Mouse (Mus musculus) embryonic facial prominence, embryonic 10.5 days (tissue): ENCODE measurements around the gene Pepd. TPM values are rescaled to one million over a fixed set of nuclear protein-coding genes. Genes with fewer than 3 reads are reported as not detected.
A peak's percentile ranks its signal among the peaks of the same experiment; 100 is the strongest.

Source experiments
- DNase-seq: peaks from one replicate; pipeline ENCODE4 v3.0.0-alpha.2; 2017; ENCODE audit warnings: low spot score
- H3K27ac ChIP-seq: fragments of 300-500 bp; sonication (generic); replicated peaks from 2 replicates; pipeline ENCODE4 v1.5.1; 2016; ENCODE audit warnings: mild to moderate bottlenecking
- H3K27me3 ChIP-seq: fragments of 300-500 bp; sonication (generic); replicated peaks from 2 replicates; pipeline ENCODE4 v1.6.1; 2016; ENCODE audit warnings: low read depth, mild to moderate bottlenecking; ENCODE audit not compliant: poor library complexity, severe bottlenecking
- H3K36me3 ChIP-seq: fragments of 300-500 bp; sonication (generic); replicated peaks from 2 replicates; pipeline ENCODE4 v1.6.1; 2016; ENCODE audit warnings: mild to moderate bottlenecking, moderate library complexity
- H3K4me1 ChIP-seq: fragments of 300-500 bp; sonication (generic); 2 replicates; pipeline ENCODE4 v1.6.1; 2016
- H3K4me3 ChIP-seq: fragments of 300-500 bp; sonication (generic); 2 replicates; pipeline ENCODE4 v1.5.1; 2016; ENCODE audit warnings: mild to moderate bottlenecking, moderate library complexity
- H3K9me3 ChIP-seq: fragments of 300-500 bp; sonication (generic); 2 replicates; pipeline ENCODE4 v1.6.1; 2016; ENCODE audit warnings: mild to moderate bottlenecking
- WGBS: fragments of 180-500 bp; shearing (Covaris S2); methylation state at CpG from one replicate; pipeline ENCODE4 v1.1.7; 2016; 5-methylcytosine and 5-hydroxymethylcytosine counted together
- polyA plus RNA-seq: library from polyadenylated mRNA; unstranded; fragments of >200 nt; fragmentation: Nextera tagmentation; extraction: Ambion mirVana; gene quantifications from 2 replicates; pipeline ENCODE4 v1.2.1, GENCODE M21; 2016

Gene Pepd
- polyA plus RNA-seq, 1 experiment from 2014 or later: 77.1 TPM

GRCm38 (mm10) chr7:34915555-34915954, 3.4 kb downstream of the Pepd start:
- Histone ChIP-seq H3K4me3 (no peak overlapping the region), H3K36me3 (no peaks in the 10 kb centered on the region), H3K9me3 (no peaks in the 10 kb centered on the region), H3K4me1 (peaks cover 26% of the 10 kb centered on the region), H3K27me3 (peaks cover 10% of the 10 kb centered on the region), H3K27ac (no peak overlapping the region)
- 90% methylated on average over 5 of the region's 5 CpGs for WGBS
- no peak for DNase-seq

DNA sequence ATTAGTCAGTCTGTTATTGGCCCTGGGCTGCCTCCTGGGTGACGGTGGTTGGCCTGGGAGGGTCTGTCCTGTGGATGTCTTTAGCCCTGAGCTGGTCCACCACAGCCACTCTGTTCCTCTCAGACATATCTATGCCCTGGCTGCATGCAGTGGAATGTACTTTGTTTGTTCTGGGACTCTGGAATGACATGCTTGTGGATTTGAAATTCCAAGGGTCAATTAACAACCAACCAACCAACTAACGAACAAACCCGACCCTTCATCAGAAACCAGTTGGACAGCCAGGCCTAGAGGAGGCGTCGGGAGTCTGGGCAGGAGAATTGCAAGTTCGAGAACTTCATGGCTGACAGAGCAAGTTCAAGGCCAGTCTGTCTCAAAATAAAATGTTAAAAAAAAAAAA, 5.4 kb downstream of the Pepd start:
- Histone ChIP-seq H3K27ac (no peak overlapping the region), H3K27me3 (no peaks in the 10 kb centered on the region), H3K36me3 (peaks cover 10% of the 10 kb centered on the region), H3K4me3 (no peak overlapping the region), H3K4me1 (peaks cover 9% of the 10 kb centered on the region), H3K9me3 (no peaks in the 10 kb centered on the region)
- no peak for DNase-seq
- 80% methylated on average over 6 of the region's 6 CpGs for WGBS

DNA sequence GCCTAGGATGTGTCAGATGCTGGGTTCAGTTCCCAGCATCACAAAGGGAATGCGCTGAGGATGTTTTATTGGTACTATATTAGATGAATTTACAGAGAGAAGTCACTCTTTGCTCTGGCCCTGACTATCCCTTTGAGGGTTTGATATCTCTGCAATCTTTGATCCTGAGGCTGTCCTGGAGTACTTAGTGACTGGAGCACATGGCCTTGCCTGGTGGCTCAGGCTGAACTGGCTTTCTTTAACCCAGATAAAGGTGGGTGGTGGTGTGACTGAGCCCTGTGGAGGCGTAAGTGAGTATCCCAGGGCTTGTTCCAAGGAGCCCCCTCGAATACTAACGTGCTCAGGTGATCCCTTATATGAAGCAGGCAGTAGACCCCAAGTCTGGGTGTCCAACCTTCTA, 5.8 kb downstream of the Pepd start:
- WGBS: 89% methylated on average over 4 of the region's 4 CpGs
- H3K9me3 ChIP-seq: no peaks in the 10 kb centered on the region
- H3K27me3 ChIP-seq: no peaks in the 10 kb centered on the region
- no peak overlapping the region for H3K27ac ChIP-seq
- H3K4me3 ChIP-seq: no peak overlapping the region
- DNase-seq: no peak
- H3K4me1 ChIP-seq: peaks cover 5% of the 10 kb centered on the region
- H3K36me3 ChIP-seq: peaks cover 11% of the 10 kb centered on the region

DNA sequence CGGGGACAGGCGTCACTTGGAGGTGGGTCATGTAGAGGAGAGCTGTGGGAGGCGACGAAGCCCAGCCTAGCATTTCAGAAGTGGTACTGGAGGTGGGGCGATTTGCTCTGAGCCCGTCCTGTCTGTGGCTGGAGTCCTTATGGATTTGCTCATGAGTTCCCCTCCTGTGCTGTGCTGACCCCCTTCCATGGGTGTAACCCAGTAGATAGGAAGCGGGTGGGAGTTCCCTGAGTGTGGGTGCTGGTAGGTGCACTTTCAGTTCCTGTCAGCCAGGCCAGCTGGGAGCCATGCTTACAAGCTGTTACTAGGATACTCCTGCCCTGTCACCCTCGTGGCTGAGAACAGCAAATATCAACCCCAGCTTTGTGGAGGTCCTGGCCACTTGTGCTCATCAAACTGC, 6.2 kb downstream of the Pepd start:
- H3K4me1 ChIP-seq: 0 out of 2 replicates have a peak, but pooled peaks cover under 1% of the 10 kb centered on the region
- H3K27ac ChIP-seq: no peak overlapping the region
- H3K9me3 ChIP-seq: no peaks in the 10 kb centered on the region
- 88% methylated on average over 8 of the region's 8 CpGs for WGBS
- DNase-seq: no peak
- H3K4me3 ChIP-seq: no peak overlapping the region
- H3K27me3 ChIP-seq: no peaks in the 10 kb centered on the region
- H3K36me3 ChIP-seq: peaks cover 15% of the 10 kb centered on the region

DNA sequence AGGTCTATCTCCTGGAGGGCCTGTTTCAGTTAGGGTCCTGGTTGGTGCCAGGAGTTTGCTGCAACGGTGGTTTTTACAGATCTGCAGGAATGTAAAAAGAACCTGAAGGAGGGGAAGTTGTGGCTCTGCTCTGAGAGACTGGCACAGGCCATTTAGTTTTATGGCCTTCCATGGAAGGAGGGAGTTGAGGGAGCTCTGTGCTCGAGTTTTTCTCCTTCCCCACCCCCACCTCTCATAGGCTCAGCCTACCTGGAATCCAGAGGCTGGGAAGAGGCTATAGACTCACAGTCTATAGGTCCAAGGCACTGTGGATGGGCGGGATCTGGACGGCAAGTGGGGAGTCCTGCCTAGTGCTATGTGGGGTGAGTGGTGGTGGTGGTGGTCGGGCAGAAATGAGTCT, 6.9 kb downstream of the Pepd start:
- Histone ChIP-seq H3K4me1 (no peaks in the 10 kb centered on the region), H3K9me3 (no peaks in the 10 kb centered on the region), H3K4me3 (no peak overlapping the region), H3K27me3 (no peaks in the 10 kb centered on the region), H3K36me3 (peaks cover 20% of the 10 kb centered on the region), H3K27ac (no peak overlapping the region)
- 86% methylated on average over 5 of the region's 5 CpGs for WGBS
- no peak for DNase-seq

DNA sequence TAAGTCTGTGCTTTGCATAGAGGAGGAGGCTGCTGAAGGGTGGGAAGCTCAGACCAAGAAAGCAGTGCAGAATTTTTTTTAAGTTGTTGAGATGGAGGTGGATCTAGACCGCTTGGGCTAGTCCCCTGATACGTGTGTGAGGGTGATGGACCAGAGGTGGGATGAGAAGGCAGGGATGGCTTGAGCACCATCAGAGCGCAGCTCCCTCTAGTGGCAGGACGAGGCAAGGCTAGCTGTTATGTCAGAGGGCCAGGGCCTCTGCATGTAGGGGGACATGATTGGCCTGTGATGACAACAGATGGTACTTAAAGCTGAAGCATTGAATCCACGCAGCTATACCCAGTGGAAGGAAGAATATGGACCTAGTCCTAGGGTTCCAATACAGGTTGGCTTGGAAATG, 7.6 kb downstream of the Pepd start:
- Histone ChIP-seq H3K36me3 (peaks cover 27% of the 10 kb centered on the region), H3K9me3 (no peaks in the 10 kb centered on the region), H3K4me3 (no peak overlapping the region), H3K27me3 (no peaks in the 10 kb centered on the region), H3K4me1 (no peaks in the 10 kb centered on the region), H3K27ac (no peak overlapping the region)
- WGBS: 51% methylated on average over 5 of the region's 5 CpGs
- DNase-seq: peak; percentile 55

GRCm38 (mm10) chr7:34925208-34925607, 13.0 kb downstream of the Pepd start:
- Histone ChIP-seq H3K4me3 (no peak overlapping the region), H3K4me1 (peaks cover 13% of the 10 kb centered on the region), H3K27me3 (no peaks in the 10 kb centered on the region), H3K36me3 (peaks cover 46% of the 10 kb centered on the region), H3K9me3 (no peaks in the 10 kb centered on the region), H3K27ac (no peak overlapping the region)
- no peak for DNase-seq
- WGBS: 90% methylated on average over 5 of the region's 5 CpGs

DNA sequence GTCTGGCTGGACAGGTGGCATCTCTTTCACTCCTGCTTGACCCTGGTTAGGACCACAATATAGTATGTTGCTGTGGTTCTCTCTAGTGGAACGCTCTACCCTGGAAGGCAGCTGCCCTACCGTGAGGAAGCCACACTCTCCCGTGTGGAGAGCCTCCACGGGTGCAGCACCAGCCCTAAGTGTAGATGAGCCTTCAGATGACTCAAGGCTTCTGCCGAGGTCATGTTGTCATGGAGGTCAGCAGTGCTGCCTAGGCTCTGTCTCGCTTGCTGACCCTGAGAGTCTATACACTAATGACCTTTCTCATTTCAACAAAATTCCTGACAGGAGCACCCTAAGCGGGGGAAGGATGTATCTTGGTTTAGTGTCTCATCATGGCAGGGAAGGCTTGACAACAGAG, 13.8 kb downstream of the Pepd start:
- 93% methylated on average over 7 of the region's 7 CpGs for WGBS
- H3K4me3 ChIP-seq: no peak overlapping the region
- DNase-seq: no peak
- no peaks in the 10 kb centered on the region for H3K27me3 ChIP-seq
- H3K36me3 ChIP-seq: peaks cover 46% of the 10 kb centered on the region
- no peaks in the 10 kb centered on the region for H3K9me3 ChIP-seq
- peaks cover 21% of the 10 kb centered on the region for H3K4me1 ChIP-seq
- H3K27ac ChIP-seq: no peak overlapping the region

DNA sequence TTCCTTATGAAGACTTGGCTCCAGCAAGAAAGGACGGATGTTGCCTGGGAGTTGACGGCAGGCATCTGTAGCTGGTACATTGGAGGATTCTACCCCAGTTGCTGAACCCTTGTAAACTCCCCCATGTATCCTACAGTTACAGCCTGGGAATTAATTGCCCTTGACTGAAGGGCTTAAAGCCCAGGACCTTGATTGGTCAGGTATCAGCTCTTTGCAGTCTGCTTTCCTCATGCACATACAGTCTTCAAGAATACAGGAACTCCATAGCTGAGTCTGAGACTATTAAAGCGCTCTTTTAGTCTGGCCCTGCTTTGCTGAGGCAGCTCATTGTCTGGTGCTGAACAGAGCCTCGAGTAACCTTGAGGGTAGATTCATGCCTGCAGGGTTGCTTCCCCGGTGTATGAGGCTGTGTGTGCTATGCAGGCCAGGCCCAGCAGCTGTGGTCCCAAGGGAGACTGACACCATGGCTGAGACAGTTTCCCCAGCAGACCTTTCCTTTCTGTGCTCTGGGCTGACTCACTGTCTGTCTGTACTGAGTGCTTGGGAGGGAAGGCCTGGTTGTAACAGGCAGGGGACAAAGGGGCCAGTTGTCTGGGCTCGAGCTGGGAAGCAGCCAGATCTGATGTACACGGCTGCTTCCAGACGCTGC, 17.6 kb downstream of the Pepd start:
- Histone ChIP-seq H3K27ac (peak overlapping the region; percentile 62), H3K27me3 (no peaks in the 10 kb centered on the region), H3K36me3 (peaks cover 38% of the 10 kb centered on the region), H3K4me3 (no peak overlapping the region), H3K9me3 (no peaks in the 10 kb centered on the region), H3K4me1 (peaks cover 28% of the 10 kb centered on the region)
- DNase-seq: peak; percentile 46
- WGBS: 51% methylated on average over 8 of the region's 8 CpGs

DNA sequence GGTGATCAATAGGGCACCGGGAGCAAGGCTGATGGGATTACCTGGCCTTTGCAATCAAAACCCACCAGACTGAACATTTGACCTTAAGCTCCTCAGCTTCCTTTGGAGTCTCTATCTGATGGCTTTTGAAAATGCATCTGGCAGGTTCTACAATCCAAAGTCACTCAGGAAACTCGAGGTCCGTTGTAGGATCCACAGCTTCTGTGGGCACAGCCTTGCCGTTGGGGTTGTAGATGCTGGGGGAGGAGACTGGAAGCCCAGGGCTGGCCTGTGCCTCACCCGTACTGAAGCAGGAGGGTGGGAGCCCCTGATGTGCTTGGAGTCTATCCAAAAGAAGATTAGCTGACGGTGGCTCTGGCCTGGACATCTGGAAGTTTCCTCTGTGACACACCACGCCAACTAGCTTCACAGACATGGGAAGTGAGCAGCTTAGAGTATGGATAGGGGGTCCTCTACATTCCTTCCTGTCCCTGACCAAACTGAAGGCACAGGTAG, 18.1 kb downstream of the Pepd start:
- H3K27ac ChIP-seq: peak overlapping the region; percentile 62
- peaks cover 38% of the 10 kb centered on the region for H3K36me3 ChIP-seq
- 60% methylated on average over 7 of the region's 7 CpGs for WGBS

DNA sequence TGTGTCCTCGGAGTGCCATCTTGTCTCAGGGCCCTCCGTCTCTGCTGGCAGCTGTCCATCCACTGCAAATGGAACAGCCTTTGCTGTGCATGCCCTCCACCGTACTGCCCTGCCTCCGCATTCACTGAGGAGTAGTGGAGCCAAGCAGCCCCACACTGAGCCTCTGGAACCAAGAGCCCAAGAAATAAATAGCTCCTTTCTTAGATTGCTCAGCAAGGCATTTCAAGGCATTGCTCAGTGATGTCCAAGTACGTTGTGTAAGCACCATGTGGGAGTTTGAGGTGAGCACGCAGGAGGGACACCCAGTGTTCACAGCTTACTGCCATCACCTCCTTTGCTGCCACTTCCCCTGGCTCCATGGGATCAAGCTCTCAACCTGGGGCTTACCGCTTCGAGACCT, 20.5 kb downstream of the Pepd start:
- Histone ChIP-seq H3K4me1 (peaks cover 28% of the 10 kb centered on the region), H3K9me3 (peaks cover 11% of the 10 kb centered on the region; the same call in 1 of the 2 replicates), H3K36me3 (peaks cover 42% of the 10 kb centered on the region), H3K27me3 (no peaks in the 10 kb centered on the region), H3K4me3 (no peak overlapping the region), H3K27ac (no peak overlapping the region)
- WGBS: 88% methylated on average over 8 of the region's 8 CpGs
- no peak for DNase-seq

More for the DNA sequence above, 18.1 kb downstream of the Pepd start:
- Histone ChIP-seq H3K4me3 (no peak overlapping the region), H3K4me1 (peaks cover 28% of the 10 kb centered on the region), H3K9me3 (no peaks in the 10 kb centered on the region), H3K27me3 (no peaks in the 10 kb centered on the region)
- DNase-seq: no peak

- WGBS: 66% methylated on average over 3 of the region's 3 CpGs
- no peak overlapping the region for H3K27ac ChIP-seq
- H3K36me3 ChIP-seq: peaks cover 42% of the 10 kb centered on the region
- peaks cover 11% of the 10 kb centered on the region; the same call in 1 of the 2 replicates for H3K9me3 ChIP-seq
- H3K27me3 ChIP-seq: no peaks in the 10 kb centered on the region
- no peak overlapping the region for H3K4me3 ChIP-seq
- DNase-seq: no peak
- peaks cover 33% of the 10 kb centered on the region for H3K4me1 ChIP-seq
These were observed 21.0 kb downstream of the Pepd start for GRCm38 (mm10) chr7:34933142-34933541.

- no peak overlapping the region for H3K4me3 ChIP-seq
- no peaks in the 10 kb centered on the region for H3K27me3 ChIP-seq
- H3K4me1 ChIP-seq: peaks cover 33% of the 10 kb centered on the region
- no peak overlapping the region for H3K27ac ChIP-seq
- no peak for DNase-seq
- peaks cover 42% of the 10 kb centered on the region for H3K36me3 ChIP-seq
- 89% methylated on average over 2 of the region's 2 CpGs for WGBS
- peaks cover 11% of the 10 kb centered on the region; the same call in 1 of the 2 replicates for H3K9me3 ChIP-seq
These were observed 24.2 kb downstream of the Pepd start for GRCm38 (mm10) chr7:34936347-34936746.
